Mouse (Mus musculus) frontal cortex, postnatal 25 days (tissue): Measurements from ENCODE around the gene Lrat.

Experiments used
- DNase-seq, 2 experiments: peaks; one replicate each; pipeline ENCODE4 v3.0.0; 2022; ENCODE audit warnings: low spot score in 2 of 2

Gene Lrat

GRCm38 (mm10) chr3:82903613-82904205 lies at the start of gene Lrat:
Gene Lrat (minus strand): TSS chr3:82903973.
- no peak for DNase-seq

GRCm38 (mm10) chr3:82952173-82952962 lies 48.6 kb upstream of the Lrat start:
- DNase-seq, result no peak

- no peak for DNase-seq
Measured at GRCm38 (mm10) chr3:82950639-82951038, 46.9 kb upstream of the Lrat start.

DNA sequence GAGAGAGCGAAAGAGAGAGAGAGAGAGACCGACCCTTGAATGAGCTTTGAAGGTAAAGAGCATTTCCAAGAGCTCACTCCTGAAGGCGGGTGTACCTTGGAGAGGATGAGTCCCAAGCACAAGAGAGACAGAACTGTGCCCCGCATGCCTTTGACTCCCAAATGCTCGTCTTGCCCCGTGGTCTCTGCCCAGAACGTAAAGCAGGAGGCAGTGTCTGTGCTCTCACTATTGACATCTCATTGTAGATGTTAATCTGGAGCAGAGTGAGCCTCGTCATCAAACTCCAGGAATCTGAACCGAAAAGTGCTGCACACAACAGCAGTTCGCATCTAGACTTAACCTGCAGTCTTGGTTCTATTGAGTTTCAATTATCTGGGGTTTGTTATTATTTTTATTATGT lies 46.4 kb upstream of the Lrat start:
- DNase-seq, result no peak

DNA sequence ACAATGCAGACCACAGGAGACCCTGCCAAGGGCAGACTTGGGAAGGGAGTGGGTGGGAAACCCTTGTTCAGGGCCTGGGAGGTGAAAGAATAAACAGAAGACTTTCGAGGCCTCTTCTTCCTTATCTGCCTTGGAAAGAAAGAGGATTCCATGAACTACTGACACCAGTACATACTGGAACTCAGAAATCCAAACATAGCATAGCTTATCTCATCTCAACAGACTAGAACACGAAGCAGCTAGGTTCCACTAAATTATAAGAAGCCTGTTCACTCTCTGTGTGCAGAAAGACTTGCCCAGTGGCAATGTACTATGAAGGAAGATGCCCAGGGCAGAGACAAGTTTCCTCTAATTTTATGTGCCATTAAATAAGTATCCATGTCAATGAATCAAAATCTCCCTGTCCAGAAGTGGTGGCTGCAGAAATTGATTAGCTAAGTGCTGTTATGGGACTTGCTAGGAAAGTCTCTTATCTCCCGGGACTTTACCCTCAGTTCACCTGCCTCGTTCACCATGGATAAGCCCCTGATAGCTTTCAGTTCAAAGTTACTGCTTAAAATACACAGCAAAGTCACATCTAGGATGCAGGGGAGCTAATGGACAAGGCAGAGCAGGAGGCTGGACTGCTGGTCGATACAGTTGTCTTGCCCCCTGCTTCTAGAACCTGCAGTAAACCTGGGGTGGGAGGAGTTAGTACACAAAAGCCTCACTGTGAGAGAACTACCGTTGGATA lies 42.8 kb upstream of the Lrat start:
- DNase-seq, result no peak

DNA sequence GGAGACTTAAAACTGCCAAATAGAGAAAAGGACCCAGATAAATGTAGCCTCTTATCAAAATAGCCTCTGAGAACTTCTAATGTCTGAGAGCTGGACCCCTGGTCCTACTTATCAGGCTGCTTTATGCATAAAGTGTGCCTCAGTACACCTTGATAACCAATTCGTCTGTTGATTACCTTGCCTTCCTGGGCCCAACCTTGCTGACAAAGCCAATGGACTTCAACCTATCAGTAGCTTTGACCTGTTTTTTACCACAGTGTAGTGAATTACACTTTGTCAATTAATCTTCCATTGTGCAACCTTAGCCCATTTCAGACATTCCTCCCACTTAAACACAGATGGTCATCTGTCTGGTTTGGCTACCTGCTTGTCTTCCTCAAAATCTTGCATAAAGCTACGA lies 24.1 kb upstream of the Lrat start:
- no peak for DNase-seq

DNA sequence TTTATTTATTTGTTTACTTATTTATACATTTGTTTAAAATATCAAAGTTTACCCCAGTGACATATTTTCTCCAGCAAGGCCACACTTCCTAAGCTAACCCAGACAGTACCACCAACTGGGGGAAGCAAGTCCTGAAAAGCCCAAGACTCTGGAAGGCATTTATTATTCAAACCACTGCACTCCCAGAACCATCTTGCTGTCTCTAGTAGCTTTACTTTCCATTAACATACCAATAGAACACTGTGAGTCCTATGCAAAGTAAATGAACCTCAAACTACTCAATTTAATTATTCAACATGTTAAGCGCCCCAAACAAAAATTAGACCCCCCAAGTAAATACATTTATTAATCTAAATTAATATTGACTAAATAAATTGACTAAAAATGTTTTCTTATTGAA lies 11.9 kb upstream of the Lrat start:
- DNase-seq, result no peak

DNA sequence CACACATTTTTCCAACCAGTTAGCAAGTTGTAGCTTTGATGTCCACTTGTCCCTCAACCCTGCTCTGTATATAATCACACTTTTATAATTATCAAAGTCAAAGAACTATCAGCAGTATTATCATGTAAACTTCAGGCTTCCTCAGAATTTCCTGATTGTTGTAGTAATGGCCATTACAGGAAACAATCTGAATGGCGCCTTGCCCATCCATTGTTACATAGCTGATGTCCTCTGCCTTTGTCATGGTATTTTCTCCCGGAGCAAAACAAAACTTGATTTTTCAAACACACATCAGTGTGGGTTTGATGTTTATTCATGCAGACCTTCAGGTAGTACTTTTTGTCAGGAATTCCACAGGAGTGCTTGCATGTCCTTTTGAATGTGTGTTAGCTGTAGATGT lies 4.9 kb upstream of the Lrat start:
- no peak for DNase-seq

DNA sequence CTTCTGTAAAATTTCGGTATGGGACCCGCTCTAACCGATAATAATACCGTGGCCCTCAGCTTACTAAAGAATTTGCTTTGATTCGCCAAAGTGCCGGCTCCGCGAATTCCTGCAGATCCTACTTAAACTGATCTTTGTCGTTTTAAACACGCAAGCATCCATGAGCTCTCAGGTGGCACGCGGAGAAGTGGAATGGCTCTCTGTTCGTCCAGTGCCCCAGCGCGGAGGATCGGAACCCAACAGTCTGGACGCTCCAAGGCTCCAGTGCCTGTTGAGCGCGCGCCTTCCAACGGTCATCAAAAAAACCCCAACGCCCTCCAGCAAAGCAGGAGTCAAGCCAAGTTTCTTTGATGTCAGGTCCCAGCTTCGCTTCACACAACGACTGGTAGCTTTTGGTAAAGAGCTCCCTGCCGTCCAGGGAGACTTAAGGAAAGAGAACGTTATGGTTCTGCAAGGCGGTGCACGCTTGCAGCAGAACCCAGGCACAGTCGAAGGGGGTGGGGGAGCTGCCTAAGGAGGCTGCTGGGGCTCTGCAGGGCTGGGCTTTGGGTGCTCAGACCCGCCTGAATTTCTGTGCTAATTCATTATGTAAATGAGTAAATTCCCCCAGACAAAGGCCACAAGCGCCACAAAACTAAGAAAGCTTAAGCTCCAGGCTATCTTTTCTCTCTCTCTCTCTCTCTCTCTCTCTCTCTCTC lies 587 bp upstream of the Lrat start:
- no peak for DNase-seq

DNA sequence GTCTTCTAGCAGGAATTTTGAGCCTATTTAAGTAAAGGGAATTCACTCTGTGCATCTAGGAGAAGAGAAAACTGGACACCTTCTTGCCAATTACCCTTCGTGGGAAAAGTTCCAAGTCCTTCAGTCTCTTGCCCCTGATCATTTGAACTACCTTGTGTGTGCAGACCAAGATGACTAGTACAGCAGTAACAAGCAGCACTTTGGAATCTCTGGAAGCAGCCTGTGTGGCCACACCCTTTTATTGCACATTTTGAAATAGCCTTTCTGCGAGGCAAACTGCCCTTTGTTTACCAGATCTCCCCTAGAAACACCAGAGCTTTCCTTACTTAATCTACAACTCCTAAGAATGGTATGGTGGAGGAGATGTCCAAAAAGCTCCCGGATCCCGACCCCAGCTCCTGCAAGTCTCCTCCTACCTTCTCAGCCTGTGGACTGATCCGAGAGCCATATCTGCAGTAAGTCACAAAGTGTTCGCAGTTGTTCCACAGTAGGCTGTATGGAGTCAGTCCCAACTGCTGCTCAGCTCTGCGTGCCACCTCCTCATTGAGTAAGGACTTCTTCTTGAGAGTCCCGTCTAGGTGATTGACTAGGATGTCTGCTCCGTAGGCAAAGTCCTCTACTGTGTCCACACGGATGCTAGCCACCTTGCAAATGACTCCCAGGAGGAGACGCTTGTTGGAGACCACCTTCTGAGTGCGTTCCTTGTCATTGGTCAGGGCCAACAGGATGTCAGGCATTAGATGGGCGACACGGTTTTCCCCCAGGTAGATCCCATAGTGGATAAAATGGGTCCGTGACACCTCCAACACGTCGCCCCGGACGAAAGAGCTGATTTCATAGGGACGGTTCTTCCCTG lies 788 bp downstream of the Lrat start:
- DNase-seq, result no peak

- no peak for DNase-seq
Measured at GRCm38 (mm10) chr3:82888842-82889241, 14.9 kb downstream of the Lrat start.

DNA sequence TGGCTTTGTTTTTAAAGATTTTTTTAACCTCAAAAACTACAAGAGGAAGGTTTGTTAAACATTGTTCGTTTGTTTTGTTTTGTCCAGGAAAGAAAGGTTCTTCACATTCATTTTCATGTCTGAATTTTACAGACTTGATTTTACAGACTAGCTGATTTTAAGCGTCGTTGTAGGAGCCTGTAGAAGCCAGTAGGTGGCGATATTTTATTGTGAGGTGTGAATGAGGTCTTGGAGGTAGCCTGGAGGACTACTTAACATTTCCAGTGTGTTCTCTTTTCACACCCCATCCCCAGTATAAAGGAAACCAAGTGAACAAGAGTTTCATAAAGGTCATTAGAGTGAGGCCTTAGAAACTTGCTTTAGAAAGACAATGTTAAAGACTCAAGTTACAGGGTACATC lies 26.5 kb downstream of the Lrat start:
- DNase-seq, result no peak

DNA sequence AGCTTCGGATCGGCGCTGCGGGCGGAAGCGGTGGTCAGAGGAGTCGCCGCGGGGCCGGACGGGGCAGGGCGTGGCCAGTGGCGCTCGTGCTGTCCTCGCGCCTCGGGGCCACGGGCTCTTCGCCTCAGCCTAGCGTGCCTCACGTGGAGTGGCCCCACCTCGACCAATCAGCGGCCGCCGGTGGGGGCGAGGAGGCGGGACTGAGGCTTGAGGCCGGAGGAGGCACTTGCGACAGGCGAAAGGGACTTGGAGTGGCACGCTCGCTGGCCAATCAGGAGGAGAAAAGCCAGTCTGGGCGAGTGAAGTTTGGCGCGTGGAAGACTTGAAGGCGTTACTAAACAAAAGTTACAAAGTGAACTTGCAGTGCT lies 27.4 kb downstream of the Lrat start, which contains the start of gene Rbm46:
Gene Rbm46 (minus strand): TSS at position 112 of the 368 bp plus-strand sequence.
- peak; percentile 33 to 50 for DNase-seq

DNA sequence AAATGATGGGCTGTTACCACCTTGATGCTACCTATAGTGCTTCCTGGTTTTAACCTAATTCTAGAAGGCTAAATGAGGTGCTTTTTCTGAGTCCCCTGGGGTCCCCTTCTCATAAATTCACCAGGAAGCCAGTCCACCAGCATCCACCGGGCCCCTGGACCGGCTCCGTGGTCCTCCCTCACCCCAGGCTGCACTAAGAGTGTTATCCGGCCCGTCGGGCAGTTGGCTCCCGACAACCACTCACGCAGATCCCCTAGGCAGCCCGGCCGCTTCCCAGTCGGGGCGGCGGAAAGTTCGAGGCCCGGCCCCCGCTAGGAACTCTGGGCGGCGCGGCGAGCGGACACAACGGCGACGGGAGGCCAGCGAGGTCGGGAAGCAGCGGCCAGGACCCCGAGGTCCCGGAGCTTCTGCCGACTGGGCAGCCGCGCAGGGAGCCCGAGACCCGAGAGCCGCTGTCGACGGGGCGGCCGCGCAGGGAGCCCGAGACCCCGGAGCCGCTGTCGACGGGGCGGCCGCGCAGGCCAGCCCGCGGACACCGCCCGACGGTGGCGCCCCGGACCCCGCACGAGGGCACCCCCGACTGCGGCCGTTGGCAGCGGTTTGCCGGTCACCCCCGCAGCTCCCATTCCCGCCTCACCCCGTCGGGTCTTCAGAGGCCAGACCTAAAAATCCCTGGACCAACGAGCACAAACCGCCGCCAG lies 28.0 kb downstream of the Lrat start:
- DNase-seq, result no peak

GRCm38 (mm10) chr3:82857414-82858077 lies 46.2 kb downstream of the Lrat start:
- peak in 1 of 2 experiments; percentile 27 for DNase-seq
